Comparison of ENCODE assay signal across 8 mouse cellular contexts in genomic region chr16:44254698-44255097, GRCm38 (mm10).
A peak's percentile ranks its signal among the peaks of the same experiment; 100 is the strongest.
DNase-seq lines count a peak whose midpoint lies in the region; ATAC-seq lines count a peak whose summit lies in the region.

No protein-coding gene starts in this region.

- no peaks in the 10 kb centered on the region for H3K36me3 ChIP-seq in liver, embryonic 16.5 days (ENCODE audit: control insufficient read depth, insufficient read depth)
- H3K36me3 ChIP-seq in liver, embryonic 11.5 days (ENCODE audit: control insufficient read depth, insufficient read depth, low read length) = no peaks in the 10 kb centered on the region
- H3K36me3 ChIP-seq in heart, embryonic 15.5 days = no peaks in the 10 kb centered on the region

- H3K27ac ChIP-seq in liver, embryonic 16.5 days (ENCODE audit: low read length) = no peak overlapping the region
- H3K27ac ChIP-seq in liver, embryonic 11.5 days (ENCODE audit: low read depth, low read length) = no peak overlapping the region
- peak overlapping the region; percentile 58 for H3K27ac ChIP-seq in heart, embryonic 15.5 days

- DNase-seq in adrenal gland, postnatal 10 days = peak; percentile 32
- DNase-seq in adrenal gland, adult (ENCODE audit: inconsistent age in 2 of 2, low spot score in 1 of 2) = no peak
- no peak for DNase-seq in liver, embryonic 11.5 days (ENCODE audit: low spot score)
- peak; percentile 54 for DNase-seq in lung, postnatal 10 days
- DNase-seq in ovary, adult 18-20 months (ENCODE audit: low spot score) = no peak

- H3K4me2 ChIP-seq in liver, embryonic 16.5 days (ENCODE audit: low read depth, low read length) = no peak overlapping the region
- H3K4me2 ChIP-seq in liver, embryonic 11.5 days = no peak overlapping the region
- no peak overlapping the region for H3K4me2 ChIP-seq in heart, embryonic 15.5 days

- H3K4me3 ChIP-seq in liver, embryonic 16.5 days (ENCODE audit: low read depth, low read length) = no peak overlapping the region
- no peak overlapping the region for H3K4me3 ChIP-seq in liver, embryonic 11.5 days (ENCODE audit: low read depth, low read length)
- H3K4me3 ChIP-seq in heart, embryonic 15.5 days = no peak overlapping the region

- H3K4me1 ChIP-seq in liver, embryonic 16.5 days (ENCODE audit: control insufficient read depth, low read depth, low read length) = no peaks in the 10 kb centered on the region
- no peaks in the 10 kb centered on the region for H3K4me1 ChIP-seq in liver, embryonic 11.5 days (replicated peaks; ENCODE audit: control insufficient read depth, insufficient read depth, low read length)
- peaks cover 12% of the 10 kb centered on the region for H3K4me1 ChIP-seq in heart, embryonic 15.5 days (replicated peaks)

- no peak overlapping the region for H3K9ac ChIP-seq in liver, embryonic 16.5 days (ENCODE audit: low read depth, low read length)
- no peak overlapping the region for H3K9ac ChIP-seq in liver, embryonic 11.5 days (ENCODE audit: low read depth, low read length)
- H3K9ac ChIP-seq in heart, embryonic 15.5 days = no peak overlapping the region

- ATAC-seq in liver, embryonic 16.5 days (ENCODE audit: low read depth) = peak; percentile 32; the same call in 1 of the 2 replicates
- ATAC-seq in liver, embryonic 11.5 days (replicated peaks; ENCODE audit: low FRiP score) = no peak
- ATAC-seq in heart, embryonic 15.5 days (replicated peaks; ENCODE audit: insufficient number of reproducible peaks, insufficient read depth, low FRiP score, low read depth) = peak; percentile 86
- ATAC-seq in inflammation-experienced regulatory T-cells, adult 6 months = no peak

- WGBS in liver, embryonic 16.5 days (ENCODE audit: insufficient replicate concordance) = 71% methylated on average over 7 of the region's 7 CpGs
- WGBS in liver, embryonic 11.5 days = 88% methylated on average over 7 of the region's 7 CpGs
- WGBS in heart, embryonic 15.5 days = 54% methylated on average over 7 of the region's 7 CpGs

- no peaks in the 10 kb centered on the region for H3K9me3 ChIP-seq in liver, embryonic 16.5 days (replicated peaks; ENCODE audit: control insufficient read depth, low read length)
- no peaks in the 10 kb centered on the region for H3K9me3 ChIP-seq in liver, embryonic 11.5 days (ENCODE audit: control insufficient read depth, low read length)
- H3K9me3 ChIP-seq in heart, embryonic 15.5 days (replicated peaks) = no peaks in the 10 kb centered on the region

- no peaks in the 10 kb centered on the region for H3K27me3 ChIP-seq in liver, embryonic 16.5 days (ENCODE audit: control insufficient read depth, insufficient read depth, low read depth, low read length)
- no peaks in the 10 kb centered on the region; the same call in 1 of the 2 replicates for H3K27me3 ChIP-seq in liver, embryonic 11.5 days (replicated peaks; ENCODE audit: control insufficient read depth, insufficient read depth, low read length)
- no peaks in the 10 kb centered on the region for H3K27me3 ChIP-seq in heart, embryonic 15.5 days

Comparison
In these comparisons a context has a peak if more than half of its experiments do, and no peak if none do; other contexts are left out.
1. DNase-seq: peak in adrenal gland, postnatal 10 days (single experiment) and lung, postnatal 10 days (single experiment); none in adrenal gland, adult (0 of 2), liver, embryonic 11.5 days (single experiment) and ovary, adult 18-20 months (single experiment).
2. ATAC-seq: peak in liver, embryonic 16.5 days (single experiment) and heart, embryonic 15.5 days (single experiment); none in liver, embryonic 11.5 days (single experiment) and inflammation-experienced regulatory T-cells, adult 6 months (single experiment).